30 mouse cellular contexts compared by ENCODE assay signal in genomic region chrX:104762377-104762776, GRCm38 (mm10).
"Had no signal": no experiment of that assay in that cellular context is flagged by ENCODE, and none has a peak within 500 bp of the region (broad histone marks: within the 10 kb centered on the region; RNA-seq: fewer than 3 reads in every experiment).

No protein-coding gene starts in this region.

- H3K27me3 ChIP-seq: embryonic facial prominence, embryonic 12.5 days; forebrain, embryonic 15.5 days had no signal

- H3K4me3 ChIP-seq: embryonic facial prominence, embryonic 10.5 days; embryonic facial prominence, embryonic 12.5 days; embryonic facial prominence, embryonic 13.5 days; embryonic facial prominence, embryonic 15.5 days; erythroblast, embryonic 14.5 days; forebrain, embryonic 10.5 days; forebrain, embryonic 12.5 days; forebrain, embryonic 13.5 days; forebrain, embryonic 15.5 days; gastrocnemius, adult 2 months; heart, adult 2 months had no signal

- ATAC-seq: forebrain, embryonic 13.5 days; forebrain, embryonic 14.5 days; forebrain, embryonic 15.5 days; forebrain, embryonic 16.5 days; forebrain, postnatal 0 days had no signal

- H3K27ac ChIP-seq: embryonic facial prominence, embryonic 10.5 days; embryonic facial prominence, embryonic 12.5 days; embryonic facial prominence, embryonic 13.5 days; embryonic facial prominence, embryonic 15.5 days; forebrain, embryonic 10.5 days; forebrain, embryonic 12.5 days; forebrain, embryonic 13.5 days; forebrain, embryonic 15.5 days; gastrocnemius, adult 2 months; heart, adult 2 months had no signal

- H3K4me1 ChIP-seq: embryonic facial prominence, embryonic 10.5 days; embryonic facial prominence, embryonic 12.5 days; embryonic facial prominence, embryonic 13.5 days; embryonic facial prominence, embryonic 15.5 days; forebrain, embryonic 10.5 days; forebrain, embryonic 12.5 days; forebrain, embryonic 13.5 days; forebrain, embryonic 15.5 days had no signal

- H3K36me3 ChIP-seq: embryonic facial prominence, embryonic 10.5 days; embryonic facial prominence, embryonic 12.5 days; embryonic facial prominence, embryonic 13.5 days; embryonic facial prominence, embryonic 15.5 days; forebrain, embryonic 10.5 days; forebrain, embryonic 12.5 days; forebrain, embryonic 15.5 days had no signal

- H3K4me2 ChIP-seq: embryonic facial prominence, embryonic 12.5 days; embryonic facial prominence, embryonic 13.5 days; embryonic facial prominence, embryonic 15.5 days; forebrain, embryonic 12.5 days; forebrain, embryonic 13.5 days; forebrain, embryonic 15.5 days had no signal

- DNase-seq: cerebellum, adult 18-20 months; cerebellum, adult 2 months; cerebellum, adult 8-10 months; cerebellum, adult 9-10 months; cerebellum, adult 9-11 months; cerebellum, postnatal 10 days; cerebellum, postnatal 14 days; cerebellum, postnatal 25 days; cerebellum, postnatal 36 days; embryo, embryonic 11 days; forebrain, postnatal 0 days; gastrocnemius, adult 2 months; gastrocnemius, postnatal 10 days; gastrocnemius, postnatal 14 days; gastrocnemius, postnatal 25 days; gastrocnemius, postnatal 36 days; heart, adult 11 months; heart, adult 18-20 months; heart, adult 2 months had no signal

- H3K9me3 ChIP-seq: embryonic facial prominence, embryonic 10.5 days; embryonic facial prominence, embryonic 12.5 days; embryonic facial prominence, embryonic 13.5 days; embryonic facial prominence, embryonic 15.5 days; forebrain, embryonic 10.5 days; forebrain, embryonic 12.5 days; forebrain, embryonic 13.5 days; forebrain, embryonic 15.5 days had no signal

- H3K9ac ChIP-seq: embryonic facial prominence, embryonic 12.5 days; embryonic facial prominence, embryonic 13.5 days; embryonic facial prominence, embryonic 15.5 days; forebrain, embryonic 12.5 days; forebrain, embryonic 13.5 days; forebrain, embryonic 15.5 days; forebrain, postnatal 0 days had no signal
